Mouse (Mus musculus): ENCODE measurements around the gene Cdk6. TPM values are rescaled to one million over a fixed set of nuclear protein-coding genes. Genes with fewer than 3 reads are reported as not detected.

The Cdk6 gene
- total and polyA plus RNA-seq, 3 experiments = 79.0 to 318 (median 197) TPM

- H3K9me3 ChIP-seq (replicated peaks; ENCODE audit: insufficient read depth, low read length) = no peaks in the 10 kb centered on the region
- H3K79me2 ChIP-seq (ENCODE audit: control insufficient read depth, insufficient read depth, low read length, poor library complexity) = peaks cover 12% of the 10 kb centered on the region; the same call in 1 of the 2 replicates
- TF ChIP-seq ZKSCAN1 (IDR thresholded peaks at IDR 0.05; ENCODE audit: low read depth, low read length) (no peak; the same call in 1 of the 2 replicates), GATA1 (IDR thresholded peaks at IDR 0.05; ENCODE audit: low read depth, low read length) (no peak), ETS1 (IDR thresholded peaks at IDR 0.05; ENCODE audit: low read depth, low read length) (0 out of 2 replicates have a peak, but pooled peaks have one; percentile 13), ZC3H11A (IDR thresholded peaks at IDR 0.05; ENCODE audit: low read depth, low read length) (peak; percentile 26; the same call in 1 of the 2 replicates), SIN3A (IDR thresholded peaks at IDR 0.05; ENCODE audit: low read length) (no peak), GABPA (IDR thresholded peaks at IDR 0.05; ENCODE audit: low read depth, low read length) (no peak), CTCF (IDR thresholded peaks at IDR 0.05 in 2 of 3, conservative IDR thresholded peaks at IDR 0.05 in 1 of 3; ENCODE audit: control insufficient read depth in 1 of 3, insufficient read depth in 1 of 3, low read depth in 2 of 3, low read length in 3 of 3, poor library complexity in 1 of 3, severe bottlenecking in 1 of 3) (peak in 2 of 3 experiments; percentile 14 to 50; a peak in 2 of 6 replicates), RAD21 (IDR thresholded peaks at IDR 0.05; ENCODE audit: low read depth, low read length) (peak; percentile 61), CHD1 (IDR thresholded peaks at IDR 0.05; ENCODE audit: low read depth, low read length) (no peak; the same call in 1 of the 2 replicates), POLR2AphosphoS2 (IDR thresholded peaks at IDR 0.05; ENCODE audit: low read length) (0 out of 2 replicates have a peak, but pooled peaks have one; percentile 11), SMC3 (IDR thresholded peaks at IDR 0.05; ENCODE audit: low read depth, low read length) (peak; percentile 46), POLR2A (IDR thresholded peaks at IDR 0.05; ENCODE audit: control insufficient read depth in 1 of 2, insufficient read depth in 1 of 2, low read depth in 1 of 2, low read length in 2 of 2, poor library complexity in 1 of 2) (peak in 1 of 2 experiments; percentile 46; a peak in 1 of 4 replicates), USF2 (IDR thresholded peaks at IDR 0.05; ENCODE audit: borderline replicate concordance in 1 of 2, insufficient read depth in 1 of 2, low read depth in 1 of 2, low read length in 2 of 2) (no peak)
- no peak for DNase-seq (ENCODE audit: low read depth, low spot score)
- peaks cover 32 to 36% of the 10 kb centered on the region in 2 experiments for H3K4me1 ChIP-seq (ENCODE audit: control insufficient read depth in 1 of 2, insufficient read depth in 2 of 2, low read length in 2 of 2)
- peak overlapping the region; percentile 91; the same call in 1 of the 2 replicates for H3K27ac ChIP-seq (ENCODE audit: control insufficient read depth, low read depth, low read length)
- peaks cover 37 to 68% of the 10 kb centered on the region in 2 experiments for H3K36me3 ChIP-seq (ENCODE audit: control insufficient read depth in 1 of 2, insufficient read depth in 2 of 2, low read length in 2 of 2)
- peak overlapping the region in 1 of 2 experiments; percentile 56; a peak in 2 of 4 replicates for H3K4me3 ChIP-seq (ENCODE audit: control insufficient read depth in 1 of 2, insufficient read depth in 1 of 2, low read depth in 2 of 2, low read length in 2 of 2)
- H3K27me3 ChIP-seq (ENCODE audit: control insufficient read depth in 1 of 2, insufficient read depth in 2 of 2, low read length in 2 of 2) = no peaks in the 10 kb centered on the region
- peak overlapping the region; percentile 32; the same call in 1 of the 2 replicates for H3K9ac ChIP-seq (ENCODE audit: control insufficient read depth, low read depth, low read length, poor library complexity, severe bottlenecking)
These were observed 175.3 kb downstream of the Cdk6 start for GRCm38 (mm10) chr5:3516481-3517075.

DNA sequence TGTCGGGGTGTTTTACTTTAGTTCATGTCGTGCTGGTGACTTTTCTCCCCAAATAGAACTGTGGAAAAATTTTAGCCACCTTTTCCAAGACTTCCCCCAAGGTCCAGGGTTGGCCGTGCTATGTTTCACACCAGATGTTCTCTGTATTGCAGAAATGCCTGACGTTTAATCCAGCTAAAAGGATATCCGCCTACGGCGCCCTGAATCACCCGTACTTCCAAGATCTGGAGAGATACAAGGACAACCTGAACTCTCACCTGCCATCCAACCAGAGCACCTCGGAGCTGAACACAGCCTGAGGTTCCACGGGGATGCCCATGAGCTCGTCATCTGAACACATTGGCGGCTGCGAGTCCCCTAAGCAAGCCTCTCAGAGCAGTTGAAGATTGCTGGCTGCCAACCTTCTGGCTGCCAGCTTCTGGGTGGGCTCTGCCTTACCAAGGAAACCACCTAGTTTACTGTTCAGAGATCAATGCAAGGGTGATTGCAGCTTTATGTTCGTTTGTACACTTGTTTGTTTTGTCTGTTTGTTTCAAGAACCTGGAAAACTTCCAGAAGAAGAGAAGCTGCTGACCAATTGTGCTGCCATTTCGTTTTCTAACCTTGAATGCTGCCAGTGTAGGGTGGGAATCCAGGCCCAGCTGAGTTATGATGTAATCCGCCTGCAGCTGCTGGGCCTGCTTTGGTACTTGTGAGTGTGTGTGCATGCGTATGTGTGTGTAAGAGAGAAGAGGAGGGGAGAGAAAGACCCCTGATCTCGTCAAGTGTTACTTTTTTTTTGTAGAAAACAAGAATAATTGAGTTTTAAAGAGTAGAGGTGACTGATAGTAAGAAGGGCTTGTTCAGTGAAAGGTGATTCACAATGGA is 179.4 kb downstream of the Cdk6 start:
- Histone ChIP-seq H3K27me3 (ENCODE audit: control insufficient read depth in 1 of 2, insufficient read depth in 2 of 2, low read length in 2 of 2) (no peaks in the 10 kb centered on the region), H3K4me1 (ENCODE audit: control insufficient read depth in 1 of 2, insufficient read depth in 2 of 2, low read length in 2 of 2) (peaks cover 3 to 5% of the 10 kb centered on the region in 2 experiments; a peak in 2 of 4 replicates), H3K27ac (ENCODE audit: control insufficient read depth, low read depth, low read length) (no peak overlapping the region), H3K36me3 (ENCODE audit: control insufficient read depth in 1 of 2, insufficient read depth in 2 of 2, low read length in 2 of 2) (peaks cover 1 to 90% of the 10 kb centered on the region in 2 experiments), H3K79me2 (ENCODE audit: control insufficient read depth, insufficient read depth, low read length, poor library complexity) (peaks cover 5% of the 10 kb centered on the region; the same call in 1 of the 2 replicates), H3K4me3 (ENCODE audit: control insufficient read depth in 1 of 2, insufficient read depth in 1 of 2, low read depth in 2 of 2, low read length in 2 of 2) (no peak overlapping the region), H3K9me3 (replicated peaks; ENCODE audit: insufficient read depth, low read length) (no peaks in the 10 kb centered on the region), H3K9ac (ENCODE audit: control insufficient read depth, low read depth, low read length, poor library complexity, severe bottlenecking) (no peak overlapping the region)
- TF ChIP-seq ZMIZ1 (IDR thresholded peaks at IDR 0.05; ENCODE audit: low read depth, low read length) = 0 out of 2 replicates have a peak, but pooled peaks have one; percentile 29
- no peak for TF ChIP-seq ELF1 (IDR thresholded peaks at IDR 0.05; ENCODE audit: low read depth, low read length)
- no peak for DNase-seq (ENCODE audit: low read depth, low spot score)
